15 mouse cellular contexts compared by ENCODE assay signal in the genomic region with DNA sequence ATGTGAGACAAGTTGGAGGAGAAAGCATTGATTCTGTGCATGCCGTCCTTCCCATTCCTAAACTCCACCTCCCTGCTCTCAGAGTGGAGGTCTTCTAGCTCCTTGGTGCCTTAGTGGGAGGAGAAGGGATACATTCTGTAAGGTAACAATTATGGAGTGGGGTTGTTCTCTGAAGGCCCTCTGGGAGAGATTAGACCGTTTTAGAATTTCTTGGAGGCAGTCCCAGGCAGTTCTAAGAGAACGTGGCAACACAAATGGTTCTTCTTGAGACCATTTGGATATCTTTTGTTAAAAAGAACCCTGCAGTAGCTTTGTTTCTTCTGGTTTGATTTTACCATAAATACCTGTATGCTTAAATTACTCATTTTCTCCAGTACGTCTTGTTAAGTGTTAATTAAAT. TPM values are rescaled to one million over a fixed set of nuclear protein-coding genes. Genes with fewer than 3 reads are reported as not detected.
DNase-seq lines count a peak whose midpoint lies in the region; ATAC-seq and TF ChIP-seq lines count a peak whose summit lies in the region.
"Had no signal": no experiment of that assay in that cellular context is flagged by ENCODE, and none has a peak within 500 bp of the region (broad histone marks: within the 10 kb centered on the region; RNA-seq: fewer than 3 reads in every experiment).

No protein-coding gene starts in this region.

- DNase-seq in heart, adult 11 months: peak; percentile 63
- no peak for DNase-seq in heart, postnatal 25 days (ENCODE audit: low spot score)
- no peak for DNase-seq in liver, adult 2 months (ENCODE audit: extremely low read depth, low read depth, low spot score)
- DNase-seq in liver, postnatal 0 days: no peak
- peak; percentile 65 for DNase-seq in brain, adult 2 months (ENCODE audit: low read depth, low spot score)
- DNase-seq in yolk sac, embryonic 10.5 days (ENCODE audit: low spot score): no peak
- DNase-seq: gastrocnemius, postnatal 14 days; heart, postnatal 10 days; liver; midbrain, embryonic 14.5 days had no signal

- no peak for TF ChIP-seq POLR2A in liver, adult 2 months (IDR thresholded peaks at IDR 0.05; ENCODE audit: extremely low read depth, insufficient read depth, low read length)
- no peak for TF ChIP-seq POLR2A in olfactory bulb, adult 2 months (IDR thresholded peaks at IDR 0.05; ENCODE audit: insufficient read depth, low read depth, low read length)

- ATAC-seq in liver, postnatal 0 days: no peak
- ATAC-seq: intestine, embryonic 15.5 days had no signal

- H3K4me2 ChIP-seq in liver, postnatal 0 days (ENCODE audit: low read depth, low read length): no peak overlapping the region
- H3K4me2 ChIP-seq: hindbrain, embryonic 15.5 days; intestine, embryonic 15.5 days; kidney, embryonic 15.5 days had no signal

- no peaks in the 10 kb centered on the region for H3K36me3 ChIP-seq in liver, adult 2 months (ENCODE audit: control insufficient read depth, insufficient read depth, low read length)
- no peaks in the 10 kb centered on the region for H3K36me3 ChIP-seq in liver, postnatal 0 days (replicated peaks; ENCODE audit: insufficient read depth, low read length)
- H3K36me3 ChIP-seq: forebrain, embryonic 10.5 days; hindbrain, embryonic 15.5 days; intestine, embryonic 15.5 days; kidney, embryonic 15.5 days had no signal

- 0 out of 2 replicates have a peak overlapping the region, but pooled peaks have one; percentile 1 for H3K27ac ChIP-seq in liver, adult 2 months (replicated peaks; ENCODE audit: insufficient read depth, low read depth, low read length)
- no peak overlapping the region; the same call in 1 of the 2 replicates for H3K27ac ChIP-seq in liver, postnatal 0 days (ENCODE audit: low read depth)
- H3K27ac ChIP-seq in olfactory bulb, adult 2 months (ENCODE audit: insufficient read depth, low read depth, low read length): 0 out of 2 replicates have a peak overlapping the region, but pooled peaks have one; percentile 73
- H3K27ac ChIP-seq: forebrain, embryonic 10.5 days; hindbrain, embryonic 15.5 days; intestine, embryonic 15.5 days; kidney, embryonic 15.5 days had no signal

- H3K9ac ChIP-seq in liver, adult 2 months (ENCODE audit: low read depth, low read length): no peak overlapping the region
- H3K9ac ChIP-seq in liver, postnatal 0 days (replicated peaks): no peak overlapping the region
- H3K9ac ChIP-seq: hindbrain, embryonic 15.5 days; intestine, embryonic 15.5 days; kidney, embryonic 15.5 days had no signal

- H3K4me3 ChIP-seq in liver, adult 2 months (ENCODE audit: insufficient read depth, low read depth, low read length): no peak overlapping the region
- H3K4me3 ChIP-seq in liver, postnatal 0 days (ENCODE audit: low read depth, low read length): no peak overlapping the region
- no peak overlapping the region for H3K4me3 ChIP-seq in olfactory bulb, adult 2 months (ENCODE audit: insufficient read depth, low read depth, low read length)
- H3K4me3 ChIP-seq: forebrain, embryonic 10.5 days; hindbrain, embryonic 15.5 days; intestine, embryonic 15.5 days; kidney, embryonic 15.5 days had no signal

- no peaks in the 10 kb centered on the region for H3K9me3 ChIP-seq in liver, postnatal 0 days (ENCODE audit: low read length)
- H3K9me3 ChIP-seq: forebrain, embryonic 10.5 days; hindbrain, embryonic 15.5 days; intestine, embryonic 15.5 days; kidney, embryonic 15.5 days had no signal

- 85% methylated on average over 4 of the region's 4 CpGs for WGBS in liver, adult 2 months
- WGBS in liver, postnatal 0 days (ENCODE audit: insufficient replicate concordance): 62% methylated on average over 4 of the region's 4 CpGs
- WGBS in olfactory bulb, adult 2 months: 29% methylated on average over 4 of the region's 4 CpGs

- no peaks in the 10 kb centered on the region for H3K79me2 ChIP-seq in liver, adult 2 months (ENCODE audit: control insufficient read depth, insufficient read depth, low read length)

- no peak for TF ChIP-seq CTCF in liver, adult 2 months (IDR thresholded peaks at IDR 0.05; ENCODE audit: low read depth, low read length)
- no peak for TF ChIP-seq CTCF in liver, postnatal 0 days (IDR thresholded peaks at IDR 0.05; ENCODE audit: low read depth)
- TF ChIP-seq CTCF in olfactory bulb, adult 2 months (IDR thresholded peaks at IDR 0.05; ENCODE audit: insufficient read depth, low read depth, low read length): no peak

- intact Hi-C loops in heart, postnatal 25 days (cut with DNase I): no loop called here

- no peak for TF ChIP-seq EP300 in liver, postnatal 0 days (IDR thresholded peaks at IDR 0.05; ENCODE audit: low read depth)

- no peaks in the 10 kb centered on the region for H3K27me3 ChIP-seq in liver, adult 2 months (ENCODE audit: control insufficient read depth, insufficient read depth, low read length)
- H3K27me3 ChIP-seq in liver, postnatal 0 days (ENCODE audit: insufficient read depth, low read length): no peaks in the 10 kb centered on the region
- H3K27me3 ChIP-seq: intestine, embryonic 15.5 days; kidney, embryonic 15.5 days had no signal

- H3K4me1 ChIP-seq in liver, adult 2 months (ENCODE audit: control insufficient read depth, insufficient read depth, low read length): peaks cover 3% of the 10 kb centered on the region; the same call in 1 of the 2 replicates
- no peaks in the 10 kb centered on the region for H3K4me1 ChIP-seq in liver, postnatal 0 days (ENCODE audit: insufficient read depth)
- peaks cover 5% of the 10 kb centered on the region; the same call in 1 of the 2 replicates for H3K4me1 ChIP-seq in olfactory bulb, adult 2 months (ENCODE audit: control insufficient read depth, insufficient read depth, low read length)

RNA-seq across cellular contexts. Expression of a gene that starts 1.8 kb away (rescaled TPM):
- 10 to 100 TPM; 21.7 to 24.1 TPM for total RNA-seq in heart, postnatal 25 days (2021)
- total RNA-seq in liver, adult 2 months (2014; rRNA removed): 40.7 and 50.5 TPM in 2 replicates
- polyA plus RNA-seq in liver, adult 2 months (2012; rRNA removed): 12.8 and 20.9 TPM in 2 replicates
- polyA plus RNA-seq in liver, postnatal 0 days (2015; fragmentation: Nextera tagmentation; extraction: Ambion mirVana): 20.3 and 20.9 TPM in 2 replicates
- not detected in 2 replicates for polyA plus RNA-seq in olfactory bulb, adult 2 months (2012; ENCODE audit: insufficient read depth, insufficient read length, low replicate concordance, missing spikeins)

Comparison
In these comparisons a context has a peak if more than half of its experiments do, and no peak if none do; other contexts are left out.
1. DNase-seq: peak in heart, adult 11 months (single experiment) and brain, adult 2 months (single experiment); none in heart, postnatal 25 days (single experiment), liver, adult 2 months (single experiment), liver, postnatal 0 days (single experiment) and yolk sac, embryonic 10.5 days (single experiment).